Mouse (Mus musculus): ENCODE measurements around the gene Hyal3. TPM values are rescaled to one million over a fixed set of nuclear protein-coding genes. Genes with fewer than 3 reads are reported as not detected.

The Hyal3 gene
- polyA plus RNA-seq, 1 experiment from 2014 or later, result 2.8 TPM

GRCm38 (mm10) chr9:107633091-107633660, 52.6 kb downstream of the Hyal3 start:
- Histone ChIP-seq H3K27ac (peak overlapping the region; percentile 91), H3K27me3 (no peaks in the 10 kb centered on the region), H3K4me1 (peaks cover 71% of the 10 kb centered on the region), H3K36me3 (peaks cover 18% of the 10 kb centered on the region), H3K9ac (peak overlapping the region; percentile 93), H3K4me3 (peak overlapping the region; percentile 84), H3K4me2 (peak overlapping the region; percentile 99), H3K9me3 (no peaks in the 10 kb centered on the region)
- ATAC-seq (ENCODE audit: insufficient number of reproducible peaks, insufficient read depth, low FRiP score, low TSS enrichment, low read depth), result 0 out of 2 replicates have a peak, but pooled peaks have one; percentile 10
- WGBS, result 2% methylated on average over 33 of the region's 33 CpGs

GRCm38 (mm10) chr9:107633661-107634405, 53.2 kb downstream of the Hyal3 start:
- Histone ChIP-seq H3K4me3 (peak overlapping the region; percentile 84), H3K4me2 (peak overlapping the region; percentile 99), H3K27ac (peak overlapping the region; percentile 91), H3K36me3 (peaks cover 13% of the 10 kb centered on the region), H3K9me3 (no peaks in the 10 kb centered on the region), H3K27me3 (no peaks in the 10 kb centered on the region), H3K9ac (peak overlapping the region; percentile 93), H3K4me1 (peaks cover 64% of the 10 kb centered on the region)
- no peak for ATAC-seq (ENCODE audit: insufficient number of reproducible peaks, insufficient read depth, low FRiP score, low TSS enrichment, low read depth)
- 1% methylated on average over 15 of the region's 15 CpGs for WGBS

GRCm38 (mm10) chr9:107634406-107635278, 54.0 kb downstream of the Hyal3 start:
- WGBS, result under 1% methylated on average over 35 of the region's 35 CpGs
- H3K9me3 ChIP-seq, result no peaks in the 10 kb centered on the region
- ATAC-seq (ENCODE audit: insufficient number of reproducible peaks, insufficient read depth, low FRiP score, low TSS enrichment, low read depth), result no peak

GRCm38 (mm10) chr9:107635279-107636028, 54.8 kb downstream of the Hyal3 start, which contains the start of gene Gnai2:
Gene Gnai2, minus strand, starts transcription at chr9:107635367.
- peaks cover 5% of the 10 kb centered on the region; the same call in 1 of the 2 replicates for H3K36me3 ChIP-seq
- H3K9me3 ChIP-seq, result no peaks in the 10 kb centered on the region
- peak within 1 kb of the TSS; percentile 84 for H3K4me3 ChIP-seq
- H3K9ac ChIP-seq, result peak within 1 kb of the TSS; percentile 93
- no peaks in the 10 kb centered on the region for H3K27me3 ChIP-seq
- peak; percentile 92 for ATAC-seq (ENCODE audit: insufficient number of reproducible peaks, insufficient read depth, low FRiP score, low TSS enrichment, low read depth)
- 3% methylated on average over 38 of the region's 38 CpGs for WGBS
- H3K27ac ChIP-seq, result peak within 1 kb of the TSS; percentile 91
- H3K4me2 ChIP-seq, result peak within 1 kb of the TSS; percentile 99
- peaks cover 48% of the 10 kb centered on the region for H3K4me1 ChIP-seq

More at GRCm38 (mm10) chr9:107634406-107635278, 54.0 kb downstream of the Hyal3 start:
- Histone ChIP-seq H3K4me1 (peaks cover 56% of the 10 kb centered on the region), H3K4me3 (peak overlapping the region; percentile 84), H3K27me3 (no peaks in the 10 kb centered on the region), H3K27ac (peak overlapping the region; percentile 91), H3K4me2 (peak overlapping the region; percentile 99), H3K36me3 (peaks cover 6% of the 10 kb centered on the region; the same call in 1 of the 2 replicates), H3K9ac (peak overlapping the region; percentile 93)

Other genes with a start within 250 kb of the Hyal3 start
- gene Hemk1, start 242.5 kb upstream of the Hyal3 start, polyA plus RNA-seq (2015; fragmentation: Nextera tagmentation; extraction: Ambion mirVana), result 11.4 and 12.1 TPM in 2 replicates
- 1.2 and 1.5 TPM in 2 replicates for gene 6430571L13Rik, start 240.2 kb upstream of the Hyal3 start, polyA plus RNA-seq (2015; fragmentation: Nextera tagmentation; extraction: Ambion mirVana)
- 0.76 and 1.1 TPM in 2 replicates for gene Cacna2d2, start 181.2 kb upstream of the Hyal3 start, polyA plus RNA-seq (2015; fragmentation: Nextera tagmentation; extraction: Ambion mirVana)
- 46.2 and 46.9 TPM in 2 replicates for gene Tmem115, start 46.9 kb upstream of the Hyal3 start, polyA plus RNA-seq (2015; fragmentation: Nextera tagmentation; extraction: Ambion mirVana)
- 21.8 and 26.1 TPM in 2 replicates for gene Cyb561d2, start 38.6 kb upstream of the Hyal3 start, polyA plus RNA-seq (2015; fragmentation: Nextera tagmentation; extraction: Ambion mirVana)
- 44.3 and 47.2 TPM in 2 replicates for gene Nprl2, start 38.6 kb upstream of the Hyal3 start, polyA plus RNA-seq (2015; fragmentation: Nextera tagmentation; extraction: Ambion mirVana)
- 2.1 and 2.2 TPM in 2 replicates for gene Zmynd10, start 33.5 kb upstream of the Hyal3 start, polyA plus RNA-seq (2015; fragmentation: Nextera tagmentation; extraction: Ambion mirVana)
- 65.2 and 68.5 TPM in 2 replicates for gene Rassf1, start 29.3 kb upstream of the Hyal3 start, polyA plus RNA-seq (2015; fragmentation: Nextera tagmentation; extraction: Ambion mirVana)
- 35.9 and 42.9 TPM in 2 replicates for gene Tusc2, start 17.6 kb upstream of the Hyal3 start, polyA plus RNA-seq (2015; fragmentation: Nextera tagmentation; extraction: Ambion mirVana)
- 118 TPM in 2 replicates for gene Hyal2, start 12.9 kb upstream of the Hyal3 start, polyA plus RNA-seq (2015; fragmentation: Nextera tagmentation; extraction: Ambion mirVana)
- gene Hyal1, start 3.9 kb upstream of the Hyal3 start, polyA plus RNA-seq (2015; fragmentation: Nextera tagmentation; extraction: Ambion mirVana), result 13.8 and 15.0 TPM in 2 replicates
- gene Naa80, start 1.9 kb upstream of the Hyal3 start, polyA plus RNA-seq (2015; fragmentation: Nextera tagmentation; extraction: Ambion mirVana), result 21.8 and 22.5 TPM in 2 replicates
- gene Ifrd2, start 6.8 kb downstream of the Hyal3 start, polyA plus RNA-seq (2015; fragmentation: Nextera tagmentation; extraction: Ambion mirVana), result 39.3 and 54.2 TPM in 2 replicates
- 8.4 and 8.6 TPM in 2 replicates for gene Sema3b, start 28.4 kb downstream of the Hyal3 start, polyA plus RNA-seq (2015; fragmentation: Nextera tagmentation; extraction: Ambion mirVana)
- gene Gnai2, start 54.5 kb downstream of the Hyal3 start, polyA plus RNA-seq (2015; fragmentation: Nextera tagmentation; extraction: Ambion mirVana), result 446 and 470 TPM in 2 replicates
- gene Slc38a3, start 88.7 kb downstream of the Hyal3 start, polyA plus RNA-seq (2015; fragmentation: Nextera tagmentation; extraction: Ambion mirVana), result 3.4 and 4.1 TPM in 2 replicates
- gene Gnat1, start 98.9 kb downstream of the Hyal3 start, polyA plus RNA-seq (2015; fragmentation: Nextera tagmentation; extraction: Ambion mirVana), result 1.2 and 2.0 TPM in 2 replicates
- 37.7 and 44.0 TPM in 2 replicates for gene Sema3f, start 129.7 kb downstream of the Hyal3 start, polyA plus RNA-seq (2015; fragmentation: Nextera tagmentation; extraction: Ambion mirVana)
- 262 and 274 TPM in 2 replicates for gene Rbm5, start 190.2 kb downstream of the Hyal3 start, polyA plus RNA-seq (2015; fragmentation: Nextera tagmentation; extraction: Ambion mirVana)